10 mouse cellular contexts compared by ENCODE assay signal in the genomic region with DNA sequence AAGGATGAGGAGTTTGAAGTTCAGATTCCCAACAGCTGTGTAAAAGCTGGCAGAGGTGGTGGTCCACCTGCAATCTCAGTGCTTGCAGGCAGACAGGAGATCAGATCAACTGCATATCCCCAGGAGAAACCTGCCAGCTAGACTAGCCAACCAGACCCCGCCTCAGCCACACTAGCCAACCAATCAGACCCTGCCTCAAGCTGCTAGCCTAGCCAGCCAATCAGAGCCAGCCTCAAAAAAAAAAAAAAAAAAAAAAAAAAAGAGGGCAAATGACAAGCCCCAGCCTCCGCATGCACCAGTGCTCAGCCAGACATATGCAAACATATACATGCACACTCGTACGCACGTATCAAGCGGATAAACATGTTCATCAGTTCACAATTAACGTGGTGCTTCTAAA. TPM values are rescaled to one million over a fixed set of nuclear protein-coding genes. Genes with fewer than 3 reads are reported as not detected.
A peak's percentile ranks its signal among the peaks of the same experiment; 100 is the strongest.
DNase-seq lines count a peak whose midpoint lies in the region.
"Had no signal": no experiment of that assay in that cellular context is flagged by ENCODE, and none has a peak within 500 bp of the region (broad histone marks: within the 10 kb centered on the region; RNA-seq: fewer than 3 reads in every experiment).

No protein-coding gene starts in this region.

- DNase-seq in embryo, embryonic 10 days (ENCODE audit: low spot score): peak; percentile 42
- no peak for DNase-seq in embryo, embryonic 9.5 days (ENCODE audit: extremely low spot score)
- peak; percentile 47 for DNase-seq in retina, postnatal 1 day
- no peak for DNase-seq in retina, embryonic 14.5 days (ENCODE audit: low spot score)
- peak; percentile 6 for DNase-seq in forelimb bud, embryonic 11.5 days (ENCODE audit: low read depth, low spot score)
- no peak for DNase-seq in left cerebral cortex, adult 8-10 months (ENCODE audit: low spot score in 2 of 2)
- DNase-seq in left cerebral cortex, adult 18-20 months (ENCODE audit: low spot score in 2 of 2): no peak
- no peak for DNase-seq in adrenal gland, adult 8-10 months
- DNase-seq: B cell, adult 2 months; gastrocnemius, postnatal 14 days had no signal

RNA-seq across cellular contexts. Expression of gene Tarbp1, which starts 19.5 kb away (rescaled TPM):
- 1 to 10 TPM; 4.0 to 4.8 (median 4.3) TPM for total RNA-seq in left cerebral cortex, adult 8-10 months (2022)
- total RNA-seq in left cerebral cortex, adult 18-20 months (2021): 1 to 10 TPM; 4.1 to 4.5 TPM
- 1 to 10 TPM; 6.3 to 7.9 (median 7.8) TPM for total RNA-seq in adrenal gland, adult 8-10 months (2022)

RNA-seq across cellular contexts. Expression of gene Coa6, which starts 33.1 kb away (rescaled TPM):
- total RNA-seq in left cerebral cortex, adult 8-10 months (2022): 10 to 100 TPM; 21.5 to 28.3 (median 24.5) TPM
- 10 to 100 TPM; 25.2 to 28.6 TPM for total RNA-seq in left cerebral cortex, adult 18-20 months (2021)
- total RNA-seq in adrenal gland, adult 8-10 months (2022): 10 to 100 TPM; 21.1 to 35.0 (median 23.5) TPM

Comparison
In these comparisons a context has a peak if more than half of its experiments do, and no peak if none do; other contexts are left out.
1. DNase-seq: peak in embryo, embryonic 10 days (single experiment), retina, postnatal 1 day (single experiment) and forelimb bud, embryonic 11.5 days (single experiment); none in embryo, embryonic 9.5 days (single experiment), retina, embryonic 14.5 days (single experiment), left cerebral cortex, adult 8-10 months (0 of 2), left cerebral cortex, adult 18-20 months (0 of 2) and adrenal gland, adult 8-10 months (single experiment).